Mouse (Mus musculus) heart, adult 9 months (tissue): ENCODE results near the gene Cryzl1.
"Not testable (repeated sequence)": the region's sequence is repeated elsewhere in the genome, so short reads cannot be mapped to it uniquely, and the experiment has no call there.

Experiments used
- DNase-seq, 2 experiments: peaks; one replicate each; pipeline ENCODE4 v3.0.0; 2022; ENCODE audit warnings: low spot score in 2 of 2

Cryzl1 gene

DNA sequence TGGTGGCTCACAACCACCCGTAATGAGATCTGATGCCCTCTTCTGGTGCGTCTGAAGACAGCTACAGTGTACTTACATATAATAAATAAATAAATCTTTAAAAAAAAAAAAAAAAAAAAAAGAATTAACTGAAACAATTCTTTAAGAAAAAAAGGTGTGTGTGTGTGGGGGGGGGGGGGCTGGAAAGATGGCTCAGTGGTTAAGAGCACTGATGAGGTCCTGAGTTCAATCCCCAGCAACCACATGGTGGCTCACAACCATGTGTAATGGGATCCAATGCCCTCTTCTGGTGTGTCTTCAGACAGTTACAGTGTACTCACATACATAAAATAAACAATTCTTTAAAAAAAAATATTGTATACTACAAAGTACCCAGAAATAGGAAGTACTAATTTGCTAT lies 83.4 kb downstream of the Cryzl1 start:
- DNase-seq, result not testable (repeated sequence)

DNA sequence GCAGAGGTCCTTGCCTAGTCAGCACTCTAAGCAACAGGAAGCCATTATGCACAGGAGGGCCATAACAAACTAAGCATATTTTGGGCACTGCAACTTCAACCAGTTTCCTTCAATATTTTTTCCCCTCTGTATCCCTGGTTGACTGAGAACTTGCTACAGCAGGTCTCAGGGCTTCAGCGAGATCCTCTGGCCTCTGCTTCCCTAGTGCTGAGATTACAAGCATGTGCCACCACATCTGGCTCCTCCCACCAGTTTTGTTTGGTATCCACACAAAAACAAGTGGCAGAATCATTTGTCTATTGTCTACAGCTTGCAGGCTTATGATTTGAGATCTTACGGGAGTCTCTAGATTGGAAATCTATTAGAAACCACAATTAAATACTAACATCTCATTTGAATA lies 83.9 kb downstream of the Cryzl1 start:
- DNase-seq, result no peak

DNA sequence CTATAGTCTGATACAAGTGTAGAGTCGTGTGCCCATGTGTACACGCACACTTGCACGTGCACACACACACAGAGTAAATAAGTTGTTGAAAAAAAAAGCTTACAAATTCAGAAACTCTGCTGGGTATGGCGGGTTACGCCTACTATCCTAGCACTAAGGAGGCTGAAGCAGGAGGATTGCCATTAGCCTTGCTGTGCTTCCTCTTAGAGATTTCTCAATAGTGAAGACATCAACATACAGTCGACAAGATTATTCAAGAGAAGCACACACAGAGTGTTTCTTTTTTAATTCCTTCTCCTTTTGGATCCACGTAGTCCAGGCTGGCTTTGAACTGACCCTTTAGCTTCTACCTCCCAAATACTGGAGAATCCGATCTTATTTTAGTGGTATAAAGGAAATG lies 88.6 kb downstream of the Cryzl1 start:
- DNase-seq, result no peak

DNA sequence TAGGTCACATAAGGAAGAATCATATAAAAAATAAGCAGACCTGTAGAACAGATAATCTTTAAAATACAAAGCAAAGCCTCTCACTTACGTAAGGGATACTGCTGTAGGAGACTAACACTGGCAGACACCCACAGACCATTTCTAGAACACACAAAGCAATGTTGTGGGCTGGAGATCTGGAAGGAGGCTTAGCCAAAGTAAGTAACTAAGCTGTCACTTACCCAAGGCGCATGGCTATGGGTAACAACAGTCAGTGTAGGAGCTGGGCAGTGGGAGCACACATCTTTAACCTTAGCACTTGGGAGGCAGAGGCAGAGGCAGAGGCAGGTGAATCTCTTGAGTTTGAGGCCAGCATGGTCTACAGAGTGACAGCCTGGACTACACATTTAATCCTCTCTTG lies 89.1 kb downstream of the Cryzl1 start:
- DNase-seq, result no peak
